Mouse (Mus musculus) neural tube, embryonic 11.5 days (tissue): ENCODE data around the gene Pard3. TPM values are rescaled to one million over a fixed set of nuclear protein-coding genes. Genes with fewer than 3 reads are reported as not detected.

Source experiments
- ATAC-seq: fragments of 200-750 bp; cut with Nextera tagmentation; 2 replicates; pipeline ENCODE4 v1.8.0; 2017; ENCODE audit warnings: moderate number of reproducible peaks, mild to moderate bottlenecking, moderate TSS enrichment, moderate library complexity; ENCODE audit not compliant: insufficient read depth, low FRiP score, low TSS enrichment
- DNase-seq: peaks from one replicate; pipeline ENCODE4 v3.0.0-alpha.2; 2015; ENCODE audit warnings: low spot score
- H3K27ac ChIP-seq: fragments of 300-500 bp; sonication (generic); 2 replicates; pipeline ENCODE4 v1.5.1; 2014; ENCODE audit warnings: low read depth, mild to moderate bottlenecking, low read length
- H3K27me3 ChIP-seq: fragments of 300-500 bp; sonication (generic); 2 replicates; pipeline ENCODE4 v1.6.1; 2014; ENCODE audit warnings: mild to moderate bottlenecking, low read length, mixed read lengths; ENCODE audit not compliant: control insufficient read depth, insufficient read depth
- H3K36me3 ChIP-seq: fragments of 300-500 bp; sonication (generic); 2 replicates; pipeline ENCODE4 v1.6.1; 2014; ENCODE audit warnings: mild to moderate bottlenecking, low read length, moderate library complexity, mixed read lengths; ENCODE audit not compliant: control insufficient read depth, insufficient read depth
- H3K4me1 ChIP-seq: fragments of 300-500 bp; sonication (generic); 2 replicates; pipeline ENCODE4 v1.6.1; 2014; ENCODE audit warnings: low read length, mixed read lengths; ENCODE audit not compliant: control insufficient read depth, insufficient read depth
- H3K4me2 ChIP-seq: fragments of 300-500 bp; sonication (generic); 2 replicates; pipeline ENCODE4 v1.6.1; 2014; ENCODE audit warnings: low read depth, mild to moderate bottlenecking, moderate library complexity
- H3K4me3 ChIP-seq: fragments of 300-500 bp; sonication (generic); 2 replicates; pipeline ENCODE4 v1.5.1; 2014; ENCODE audit warnings: low read depth, low read length
- H3K9ac ChIP-seq: fragments of 300-500 bp; sonication (generic); 2 replicates; pipeline ENCODE4 v1.6.1; 2014; ENCODE audit warnings: mild to moderate bottlenecking, low read length
- H3K9me3 ChIP-seq: fragments of 300-500 bp; sonication (generic); 2 replicates; pipeline ENCODE4 v1.6.1; 2016; ENCODE audit warnings: low read length; ENCODE audit not compliant: control insufficient read depth
- WGBS: fragments of 180-500 bp; shearing (Covaris S2); extraction: QIAGEN DNeasy Blood & Tissue Kit; methylation state at CpG from one replicate; pipeline ENCODE4 v1.1.7; 2014; 5-methylcytosine and 5-hydroxymethylcytosine counted together
- polyA plus RNA-seq: library from polyadenylated mRNA; unstranded; fragments of >200 nt; fragmentation: Nextera tagmentation; extraction: Ambion mirVana; gene quantifications from 2 replicates; pipeline ENCODE4 v1.2.1, GENCODE M21; 2014

The Pard3 gene
- polyA plus RNA-seq, 1 experiment from 2014 or later, result 37.5 TPM

GRCm38 (mm10) chr8:127576657-127577056 lies 513.0 kb downstream of the Pard3 start:
- Histone ChIP-seq H3K4me3 (no peak overlapping the region), H3K9me3 (no peaks in the 10 kb centered on the region), H3K4me1 (no peaks in the 10 kb centered on the region), H3K4me2 (no peak overlapping the region), H3K27ac (no peak overlapping the region), H3K27me3 (no peaks in the 10 kb centered on the region), H3K9ac (no peak overlapping the region), H3K36me3 (no peaks in the 10 kb centered on the region)
- no peak for ATAC-seq
- no peak for DNase-seq
- WGBS, result 89% methylated on average over 4 of the region's 4 CpGs

- Histone ChIP-seq H3K27ac (no peak overlapping the region), H3K27me3 (no peaks in the 10 kb centered on the region), H3K4me1 (no peaks in the 10 kb centered on the region), H3K9ac (no peak overlapping the region), H3K4me2 (no peak overlapping the region), H3K9me3 (no peaks in the 10 kb centered on the region), H3K36me3 (no peaks in the 10 kb centered on the region), H3K4me3 (no peak overlapping the region)
- 90% methylated on average over 6 of the region's 6 CpGs for WGBS
- DNase-seq (no peak), ATAC-seq (no peak)
Measured at GRCm38 (mm10) chr8:127577656-127578055, 514.0 kb downstream of the Pard3 start.

GRCm38 (mm10) chr8:127579436-127579835 lies 515.7 kb downstream of the Pard3 start:
- Histone ChIP-seq H3K4me1 (no peaks in the 10 kb centered on the region), H3K36me3 (no peaks in the 10 kb centered on the region), H3K27me3 (no peaks in the 10 kb centered on the region), H3K9me3 (no peaks in the 10 kb centered on the region), H3K4me3 (no peak overlapping the region), H3K4me2 (no peak overlapping the region), H3K27ac (no peak overlapping the region), H3K9ac (no peak overlapping the region)
- DNase-seq (no peak), ATAC-seq (no peak)
- 94% methylated on average over 9 of the region's 9 CpGs for WGBS

- Histone ChIP-seq H3K9ac (no peak overlapping the region), H3K4me2 (no peak overlapping the region), H3K27me3 (no peaks in the 10 kb centered on the region), H3K9me3 (no peaks in the 10 kb centered on the region), H3K36me3 (no peaks in the 10 kb centered on the region), H3K4me1 (no peaks in the 10 kb centered on the region), H3K27ac (no peak overlapping the region), H3K4me3 (no peak overlapping the region)
- WGBS, result 84% methylated on average over 2 of the region's 2 CpGs
- no peak for DNase-seq
- no peak for ATAC-seq
Measured at GRCm38 (mm10) chr8:127583429-127583828, 519.7 kb downstream of the Pard3 start.

- no peak for DNase-seq
Measured at GRCm38 (mm10) chr8:127585618-127586017, 521.9 kb downstream of the Pard3 start.

GRCm38 (mm10) chr8:127586681-127587080 lies 523.0 kb downstream of the Pard3 start:
- H3K27me3 ChIP-seq, result no peaks in the 10 kb centered on the region
- no peaks in the 10 kb centered on the region for H3K36me3 ChIP-seq
- H3K9me3 ChIP-seq, result no peaks in the 10 kb centered on the region
- no peaks in the 10 kb centered on the region for H3K4me1 ChIP-seq
- DNase-seq (no peak), ATAC-seq (no peak)
- WGBS, result 66% methylated on average over 5 of the region's 5 CpGs
- no peak overlapping the region for H3K27ac ChIP-seq
- no peak overlapping the region for H3K4me3 ChIP-seq
- H3K9ac ChIP-seq, result no peak overlapping the region
- no peak overlapping the region for H3K4me2 ChIP-seq

More at GRCm38 (mm10) chr8:127585618-127586017, 521.9 kb downstream of the Pard3 start:
- no peak overlapping the region for H3K9ac ChIP-seq
- H3K4me1 ChIP-seq, result no peaks in the 10 kb centered on the region
- 90% methylated on average over 8 of the region's 8 CpGs for WGBS
- no peak overlapping the region for H3K27ac ChIP-seq
- no peak overlapping the region for H3K4me2 ChIP-seq
- no peaks in the 10 kb centered on the region for H3K36me3 ChIP-seq
- no peaks in the 10 kb centered on the region for H3K27me3 ChIP-seq
- no peaks in the 10 kb centered on the region for H3K9me3 ChIP-seq
- no peak for ATAC-seq
- no peak overlapping the region for H3K4me3 ChIP-seq

- no peak for DNase-seq
- no peak for ATAC-seq
- no peak overlapping the region for H3K4me2 ChIP-seq
- H3K9ac ChIP-seq, result no peak overlapping the region
- H3K9me3 ChIP-seq, result no peaks in the 10 kb centered on the region
- H3K4me3 ChIP-seq, result no peak overlapping the region
- H3K36me3 ChIP-seq, result no peaks in the 10 kb centered on the region
- no peak overlapping the region for H3K27ac ChIP-seq
- WGBS, result 66% methylated on average over 4 of the region's 4 CpGs
- H3K27me3 ChIP-seq, result no peaks in the 10 kb centered on the region
- no peaks in the 10 kb centered on the region for H3K4me1 ChIP-seq
Measured at GRCm38 (mm10) chr8:127588313-127588712, 524.6 kb downstream of the Pard3 start.

GRCm38 (mm10) chr8:127589291-127589690 lies 525.6 kb downstream of the Pard3 start:
- 54% methylated on average over 4 of the region's 4 CpGs for WGBS
- no peak overlapping the region for H3K9ac ChIP-seq
- ATAC-seq, result no peak

GRCm38 (mm10) chr8:127590674-127591186 lies 527.0 kb downstream of the Pard3 start:
- Histone ChIP-seq H3K4me3 (no peak overlapping the region), H3K9me3 (no peaks in the 10 kb centered on the region), H3K27ac (no peak overlapping the region), H3K27me3 (no peaks in the 10 kb centered on the region), H3K9ac (no peak overlapping the region), H3K36me3 (no peaks in the 10 kb centered on the region), H3K4me1 (no peaks in the 10 kb centered on the region), H3K4me2 (no peak overlapping the region)
- DNase-seq, result no peak
- ATAC-seq, result no peak
- 67% methylated on average over 5 of the region's 5 CpGs for WGBS

More at GRCm38 (mm10) chr8:127589291-127589690, 525.6 kb downstream of the Pard3 start:
- H3K27me3 ChIP-seq, result no peaks in the 10 kb centered on the region
- H3K4me3 ChIP-seq, result no peak overlapping the region
- peak; percentile 44 for DNase-seq
- no peaks in the 10 kb centered on the region for H3K4me1 ChIP-seq
- H3K4me2 ChIP-seq, result no peak overlapping the region
- H3K36me3 ChIP-seq, result no peaks in the 10 kb centered on the region
- H3K27ac ChIP-seq, result no peak overlapping the region
- H3K9me3 ChIP-seq, result no peaks in the 10 kb centered on the region
